Mouse (Mus musculus) embryonic facial prominence, embryonic 13.5 days (tissue): ENCODE data around the gene Arhgef12. TPM values are rescaled to one million over a fixed set of nuclear protein-coding genes. Genes with fewer than 3 reads are reported as not detected.
"Not testable (repeated sequence)": the region's sequence is repeated elsewhere in the genome, so short reads cannot be mapped to it uniquely, and the experiment has no call there.

Source experiments
- ATAC-seq: fragments of 200-750 bp; cut with Nextera tagmentation; 2 replicates; pipeline ENCODE4 v1.8.0; 2017; ENCODE audit warnings: low read depth; ENCODE audit not compliant: insufficient number of reproducible peaks, insufficient read depth, low FRiP score, low TSS enrichment
- H3K27ac ChIP-seq: fragments of 300-500 bp; sonication (generic); 2 replicates; pipeline ENCODE4 v1.5.1; 2015; ENCODE audit warnings: moderate library complexity, mild to moderate bottlenecking, inconsistent platforms
- H3K27me3 ChIP-seq: fragments of 300-500 bp; sonication (generic); 2 replicates; pipeline ENCODE4 v1.6.1; 2015; ENCODE audit warnings: mild to moderate bottlenecking, inconsistent platforms
- H3K36me3 ChIP-seq: fragments of 300-500 bp; sonication (generic); 2 replicates; pipeline ENCODE4 v1.6.1; 2015; ENCODE audit warnings: mild to moderate bottlenecking, inconsistent platforms
- H3K4me1 ChIP-seq: fragments of 300-500 bp; sonication (generic); 2 replicates; pipeline ENCODE4 v1.6.1; 2015; ENCODE audit warnings: inconsistent platforms
- H3K4me2 ChIP-seq: fragments of 300-500 bp; sonication (generic); 2 replicates; pipeline ENCODE4 v1.6.1; 2015; ENCODE audit warnings: moderate library complexity, mild to moderate bottlenecking, inconsistent platforms
- H3K4me3 ChIP-seq: fragments of 300-500 bp; sonication (generic); 2 replicates; pipeline ENCODE4 v1.5.1; 2015; ENCODE audit warnings: mild to moderate bottlenecking, inconsistent platforms
- H3K9ac ChIP-seq: fragments of 300-500 bp; sonication (generic); 2 replicates; pipeline ENCODE4 v1.6.1; 2015; ENCODE audit warnings: mild to moderate bottlenecking, inconsistent platforms
- H3K9me3 ChIP-seq: fragments of 300-500 bp; sonication (generic); 2 replicates; pipeline ENCODE4 v1.6.1; 2016; ENCODE audit warnings: inconsistent platforms
- WGBS: fragments of 180-500 bp; shearing (Covaris S2); methylation state at CpG from one replicate; pipeline ENCODE4 v1.1.7; 2015; ENCODE audit warnings: mixed read lengths; 5-methylcytosine and 5-hydroxymethylcytosine counted together
- polyA plus RNA-seq: library from polyadenylated mRNA; unstranded; fragments of >200 nt; fragmentation: Nextera tagmentation; extraction: Ambion mirVana; gene quantifications from 2 replicates; pipeline ENCODE4 v1.2.1, GENCODE M21; 2015

The Arhgef12 gene
- polyA plus RNA-seq, 1 experiment from 2014 or later: 16.9 TPM

DNA sequence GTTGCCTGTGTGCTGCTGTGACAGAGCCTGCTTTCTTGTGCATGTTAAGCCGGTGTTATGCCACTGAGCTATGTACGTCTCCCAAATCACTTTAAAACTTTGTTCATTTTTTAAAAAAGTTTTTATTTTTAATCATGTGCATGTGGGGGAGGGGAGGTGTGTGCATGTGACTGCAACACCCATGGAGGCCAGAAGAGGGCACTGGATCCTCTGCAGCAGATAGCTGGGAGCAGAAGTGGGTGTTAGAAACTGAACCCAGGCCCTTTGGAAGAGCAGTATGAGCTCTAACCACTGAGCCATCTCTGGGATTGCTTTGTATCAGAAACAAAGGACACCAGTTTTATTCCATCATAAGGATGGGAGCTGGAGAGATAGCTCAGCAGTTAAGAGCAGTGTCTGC is 23.6 kb upstream of the Arhgef12 start:
- no peak overlapping the region for H3K4me2 ChIP-seq
- no peaks in the 10 kb centered on the region for H3K27me3 ChIP-seq
- no peak overlapping the region for H3K4me3 ChIP-seq
- 0 out of 2 replicates have a peak, but pooled peaks cover 4% of the 10 kb centered on the region for H3K4me1 ChIP-seq
- no peaks in the 10 kb centered on the region for H3K36me3 ChIP-seq
- no peak overlapping the region for H3K9ac ChIP-seq
- H3K27ac ChIP-seq: no peak overlapping the region
- WGBS: 90% methylated on average over 2 of the region's 2 CpGs
- H3K9me3 ChIP-seq: no peaks in the 10 kb centered on the region
- no peak for ATAC-seq

DNA sequence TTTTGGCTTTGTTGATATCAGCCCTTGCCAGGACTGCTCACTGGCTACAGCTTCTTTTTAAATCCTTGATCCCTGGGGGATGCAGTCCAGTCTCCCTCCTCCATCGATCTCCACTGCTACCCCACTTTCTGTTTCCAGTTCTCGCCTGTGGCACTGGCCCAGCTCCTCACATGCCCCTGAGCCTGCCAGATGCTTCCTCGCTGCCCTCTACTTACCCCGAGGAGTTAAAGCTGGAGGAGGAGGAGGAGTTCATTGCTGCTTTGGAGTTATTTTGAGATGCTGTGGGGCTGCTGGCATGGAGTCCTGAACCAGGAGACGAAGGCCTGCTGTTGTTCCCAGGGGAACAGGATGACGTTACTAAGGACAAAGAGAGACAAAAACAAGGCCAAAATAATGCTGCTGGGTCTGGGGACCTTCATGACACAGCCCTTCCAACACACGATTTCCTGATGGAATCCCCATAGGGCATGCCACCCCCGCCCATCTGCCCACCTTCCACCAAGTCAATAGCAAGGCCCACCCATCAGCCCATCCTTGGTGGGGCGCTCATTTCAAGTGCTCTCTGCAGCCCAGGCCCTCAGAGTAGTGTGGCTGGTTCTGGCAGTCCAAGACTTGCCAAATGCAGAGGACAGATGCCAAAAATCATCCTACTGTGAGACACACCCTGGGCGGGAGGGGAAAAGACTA is 20.2 kb upstream of the Arhgef12 start:
- H3K27me3 ChIP-seq: no peaks in the 10 kb centered on the region
- H3K27ac ChIP-seq: no peak overlapping the region
- no peaks in the 10 kb centered on the region for H3K36me3 ChIP-seq
- no peaks in the 10 kb centered on the region for H3K9me3 ChIP-seq
- H3K9ac ChIP-seq: no peak overlapping the region
- no peak overlapping the region for H3K4me3 ChIP-seq
- WGBS: 68% methylated on average over 10 of the region's 10 CpGs
- no peak for ATAC-seq
- H3K4me2 ChIP-seq: no peak overlapping the region
- 0 out of 2 replicates have a peak, but pooled peaks cover 4% of the 10 kb centered on the region for H3K4me1 ChIP-seq

- Histone ChIP-seq H3K27ac (no peak overlapping the region), H3K9ac (no peak overlapping the region), H3K36me3 (no peaks in the 10 kb centered on the region), H3K27me3 (no peaks in the 10 kb centered on the region), H3K9me3 (no peaks in the 10 kb centered on the region), H3K4me2 (no peak overlapping the region), H3K4me1 (no peaks in the 10 kb centered on the region), H3K4me3 (no peak overlapping the region)
- 41% methylated on average over 1 of the region's 1 CpGs for WGBS
- ATAC-seq: no peak
These were observed 15.3 kb upstream of the Arhgef12 start for GRCm38 (mm10) chr9:43122379-43122778.

DNA sequence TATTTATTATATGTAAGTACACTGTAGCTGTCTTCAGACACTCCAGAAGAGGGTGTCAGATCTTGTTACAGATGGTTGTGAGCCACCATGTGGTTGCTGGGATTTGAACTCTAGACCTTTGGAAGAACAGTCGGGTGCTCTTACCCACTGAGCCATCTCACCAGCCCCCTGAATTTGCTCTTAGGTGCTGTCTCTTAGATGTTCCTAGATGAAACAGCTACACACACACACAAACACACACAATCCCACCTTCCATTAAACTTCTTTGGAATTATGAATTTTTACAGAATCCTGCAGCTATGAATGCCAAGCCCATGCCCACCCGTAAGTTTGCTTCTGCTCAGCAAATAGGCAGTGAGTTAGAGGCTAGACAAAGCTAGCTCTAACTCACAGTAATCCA is 14.9 kb upstream of the Arhgef12 start:
- not testable (repeated sequence) for H3K36me3 ChIP-seq, H3K27ac ChIP-seq, H3K27me3 ChIP-seq, H3K4me2 ChIP-seq, H3K9me3 ChIP-seq, H3K9ac ChIP-seq, H3K4me3 ChIP-seq, H3K4me1 ChIP-seq, ATAC-seq
- 90% methylated on average over 2 of the region's 2 CpGs for WGBS

DNA sequence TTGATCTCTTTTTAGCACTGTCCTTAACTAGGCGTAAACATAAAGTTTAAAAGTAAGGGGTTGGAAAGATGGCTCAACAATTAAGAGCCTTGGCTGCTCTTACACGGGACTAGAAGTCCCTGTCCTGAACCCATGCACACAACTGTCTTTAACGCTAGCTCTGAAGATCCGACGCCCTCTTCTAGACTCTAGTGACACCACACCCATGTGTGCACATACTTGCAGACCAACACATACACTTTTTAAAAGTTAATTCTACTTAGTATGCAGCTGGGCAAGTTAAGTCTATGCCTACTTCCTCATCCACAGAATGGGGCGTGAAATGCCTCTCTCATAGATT is 9.9 kb upstream of the Arhgef12 start:
- Histone ChIP-seq H3K4me2 (peak overlapping the region; percentile 88; the same call in 1 of the 2 replicates), H3K9me3 (no peaks in the 10 kb centered on the region)

GRCm38 (mm10) chr9:43116134-43116996 is 9.3 kb upstream of the Arhgef12 start, which contains the start of gene Tmem136:
Tmem136 (minus strand) TSS chr9:43116570.
- Histone ChIP-seq H3K4me2 (peak within 1 kb of the TSS; percentile 88), H3K27me3 (no peaks in the 10 kb centered on the region), H3K36me3 (peaks cover 7% of the 10 kb centered on the region), H3K4me3 (peak within 1 kb of the TSS; percentile 88), H3K4me1 (peaks cover 6% of the 10 kb centered on the region; the same call in 1 of the 2 replicates), H3K9ac (peak within 1 kb of the TSS; percentile 86), H3K9me3 (no peaks in the 10 kb centered on the region), H3K27ac (0 out of 2 replicates have a peak within 1 kb of the TSS, but pooled peaks have one; percentile 16)
- 3% methylated on average over 55 of the region's 55 CpGs for WGBS
- peak; percentile 67; the same call in 1 of the 2 replicates for ATAC-seq

More for the DNA sequence above, 9.9 kb upstream of the Arhgef12 start:
- Histone ChIP-seq H3K36me3 (peaks cover 1% of the 10 kb centered on the region; the same call in 1 of the 2 replicates), H3K4me1 (peaks cover 6% of the 10 kb centered on the region; the same call in 1 of the 2 replicates), H3K27ac (no peak overlapping the region), H3K9ac (no peak overlapping the region), H3K27me3 (no peaks in the 10 kb centered on the region), H3K4me3 (no peak overlapping the region)
- no peak for ATAC-seq
- 83% methylated on average over 6 of the region's 6 CpGs for WGBS

GRCm38 (mm10) chr9:43115431-43116133 is 8.5 kb upstream of the Arhgef12 start:
- Histone ChIP-seq H3K27ac (0 out of 2 replicates have a peak overlapping the region, but pooled peaks have one; percentile 16), H3K27me3 (no peaks in the 10 kb centered on the region)
- WGBS: 26% methylated on average over 12 of the region's 12 CpGs

DNA sequence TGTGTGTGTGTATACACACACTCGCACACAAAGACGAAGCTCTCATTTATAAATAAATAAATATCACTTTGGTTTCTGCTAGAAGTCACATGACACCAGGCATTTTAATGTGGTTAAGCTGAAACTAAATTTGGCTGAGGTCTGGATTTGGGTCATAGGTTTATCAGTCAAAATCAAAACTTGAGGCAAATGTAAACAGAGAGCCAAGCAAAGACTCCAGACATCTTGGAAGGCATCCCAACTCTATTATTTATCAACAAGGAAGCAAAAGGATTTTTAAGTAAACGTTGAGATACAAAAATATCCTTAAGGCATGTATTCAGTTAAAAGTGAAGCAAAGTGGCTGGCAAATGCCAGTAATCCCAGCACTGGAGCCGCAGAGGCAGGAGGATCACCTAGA is 7.8 kb upstream of the Arhgef12 start:
- no peaks in the 10 kb centered on the region for H3K27me3 ChIP-seq
- no peak overlapping the region for H3K27ac ChIP-seq
- H3K9ac ChIP-seq: no peak overlapping the region
- peaks cover 6% of the 10 kb centered on the region; the same call in 1 of the 2 replicates for H3K4me1 ChIP-seq
- no peaks in the 10 kb centered on the region for H3K9me3 ChIP-seq
- peaks cover 19% of the 10 kb centered on the region for H3K36me3 ChIP-seq
- 75% methylated on average over 4 of the region's 4 CpGs for WGBS
- no peak for ATAC-seq
- no peak overlapping the region for H3K4me3 ChIP-seq
- no peak overlapping the region for H3K4me2 ChIP-seq

More at GRCm38 (mm10) chr9:43115431-43116133, 8.5 kb upstream of the Arhgef12 start:
- H3K9ac ChIP-seq: peak overlapping the region; percentile 86
- H3K4me3 ChIP-seq: peak overlapping the region; percentile 88
- H3K4me2 ChIP-seq: peak overlapping the region; percentile 88
- peaks cover 6% of the 10 kb centered on the region; the same call in 1 of the 2 replicates for H3K4me1 ChIP-seq
- H3K9me3 ChIP-seq: no peaks in the 10 kb centered on the region
- peaks cover 15% of the 10 kb centered on the region for H3K36me3 ChIP-seq
- ATAC-seq: no peak

DNA sequence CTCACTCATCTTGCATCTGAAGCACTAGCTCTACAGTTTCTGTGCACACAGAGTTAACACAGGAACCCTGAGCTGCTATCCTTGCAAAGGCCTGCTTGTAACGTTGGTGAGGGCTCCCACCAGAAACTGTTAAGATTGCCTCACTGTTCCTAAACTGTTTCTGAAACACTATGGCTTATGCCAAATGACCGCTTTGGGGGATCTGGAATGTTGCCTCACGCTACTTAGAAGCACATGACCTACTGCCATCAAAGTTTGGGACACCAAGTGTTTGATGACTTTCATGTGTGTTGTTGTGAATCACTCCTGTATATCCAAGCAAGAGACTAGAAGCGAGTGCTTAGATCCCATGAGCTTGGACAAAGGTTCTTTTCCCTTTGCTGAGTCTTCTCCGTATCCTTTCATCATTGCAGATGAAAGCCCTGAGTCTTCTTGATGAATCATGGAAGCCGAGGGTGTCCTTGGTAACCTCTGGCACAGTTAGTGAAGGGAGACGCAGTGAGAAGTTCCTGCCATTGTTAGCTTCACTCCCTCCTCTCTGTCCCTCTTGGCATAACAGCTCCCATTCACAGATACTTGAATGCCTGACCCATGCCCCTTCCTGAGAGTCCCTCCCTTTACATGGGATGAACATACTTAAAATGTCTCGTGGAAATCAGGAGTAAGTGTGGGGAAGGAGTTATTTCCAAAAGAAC is 3.4 kb upstream of the Arhgef12 start:
- no peak overlapping the region for H3K9ac ChIP-seq
- H3K4me1 ChIP-seq: peaks cover 10% of the 10 kb centered on the region
- 85% methylated on average over 8 of the region's 8 CpGs for WGBS
- ATAC-seq: no peak
- H3K4me3 ChIP-seq: no peak overlapping the region
- peaks cover 19% of the 10 kb centered on the region for H3K36me3 ChIP-seq
- H3K9me3 ChIP-seq: no peaks in the 10 kb centered on the region
- no peak overlapping the region for H3K4me2 ChIP-seq
- H3K27ac ChIP-seq: no peak overlapping the region
- no peaks in the 10 kb centered on the region for H3K27me3 ChIP-seq

GRCm38 (mm10) chr9:43109125-43109524 is 2.1 kb upstream of the Arhgef12 start:
- Histone ChIP-seq H3K4me3 (no peak overlapping the region), H3K4me1 (peaks cover 9% of the 10 kb centered on the region; the same call in 1 of the 2 replicates), H3K9ac (no peak overlapping the region), H3K27ac (no peak overlapping the region), H3K27me3 (no peaks in the 10 kb centered on the region), H3K9me3 (no peaks in the 10 kb centered on the region), H3K4me2 (no peak overlapping the region), H3K36me3 (peaks cover 19% of the 10 kb centered on the region)
- no peak for ATAC-seq
- 85% methylated on average over 7 of the region's 7 CpGs for WGBS

- no peak for ATAC-seq
- H3K9me3 ChIP-seq: no peaks in the 10 kb centered on the region
- peaks cover 12% of the 10 kb centered on the region for H3K4me1 ChIP-seq
- H3K36me3 ChIP-seq: peaks cover 19% of the 10 kb centered on the region
- no peak overlapping the region for H3K27ac ChIP-seq
- H3K4me2 ChIP-seq: no peak overlapping the region
- no peak overlapping the region for H3K9ac ChIP-seq
- no peak overlapping the region for H3K4me3 ChIP-seq
- no peaks in the 10 kb centered on the region for H3K27me3 ChIP-seq
- 79% methylated on average over 3 of the region's 3 CpGs for WGBS
These were observed 1.7 kb upstream of the Arhgef12 start for GRCm38 (mm10) chr9:43108721-43109120.
